Mouse (Mus musculus) regulatory T cell (primary cell): Measurements from ENCODE around the gene Ccdc84.
"Not testable (repeated sequence)": the region's sequence is repeated elsewhere in the genome, so short reads cannot be mapped to it uniquely, and the experiment has no call there.

Source experiments
- in situ Hi-C: fragments of 300-600 bp; cut with MboI, MseI; formaldehyde crosslinking; loops from one replicate; pipeline ENCODE4 v1.15.1; 2025; ENCODE audit warnings: high pct_unique_total_duplicates

Gene Ccdc84

GRCm38 (mm10) chr9:44418519-44419385 lies at the start of gene Ccdc84:
Gene Ccdc84 (minus strand): TSS chr9:44418569.
- in situ Hi-C loops: no loop called here

GRCm38 (mm10) chr9:44461950-44462349 lies 43.6 kb upstream of the Ccdc84 start:
- in situ Hi-C loops: loop anchor here (5.0 kb wide), 2 partner anchors 40 to 90 kb away; no protein-coding TSS in a partner anchor

- in situ Hi-C loops: no loop called here
Observed at GRCm38 (mm10) chr9:44457035-44457742, 38.8 kb upstream of the Ccdc84 start.

- in situ Hi-C loops: loop anchor here (5.0 kb wide), 1 partner anchor 197 kb away; no protein-coding TSS in a partner anchor
Observed at GRCm38 (mm10) chr9:44454891-44455220, 36.5 kb upstream of the Ccdc84 start, which contains the start of gene Upk2. Gene Upk2 (minus strand): TSS chr9:44454976.

GRCm38 (mm10) chr9:44454132-44454890 lies 35.9 kb upstream of the Ccdc84 start:
- in situ Hi-C loops: loop anchor here (5.0 kb wide), 1 partner anchor 198 kb away; no protein-coding TSS in a partner anchor

GRCm38 (mm10) chr9:44450387-44450786 lies 32.0 kb upstream of the Ccdc84 start:
- in situ Hi-C loops: loop anchor here (5.0 kb wide), 1 partner anchor 202 kb away; no protein-coding TSS in a partner anchor

GRCm38 (mm10) chr9:44444402-44445025 lies 26.1 kb upstream of the Ccdc84 start:
- in situ Hi-C loops: not testable (repeated sequence)

GRCm38 (mm10) chr9:44440961-44441360 lies 22.6 kb upstream of the Ccdc84 start, which contains the start of gene Foxr1:
Gene Foxr1 (minus strand): TSS chr9:44441136.
- in situ Hi-C loops: no loop called here

- in situ Hi-C loops: no loop called here
Observed at GRCm38 (mm10) chr9:44435747-44436146, 17.4 kb upstream of the Ccdc84 start.

GRCm38 (mm10) chr9:44432577-44433185 lies 14.3 kb upstream of the Ccdc84 start:
- in situ Hi-C loops: no loop called here

- in situ Hi-C loops: no loop called here
Observed at GRCm38 (mm10) chr9:44423576-44423975, 5.2 kb upstream of the Ccdc84 start.

GRCm38 (mm10) chr9:44420280-44420898 lies 2.0 kb upstream of the Ccdc84 start:
- in situ Hi-C loops: no loop called here

- in situ Hi-C loops: not testable (repeated sequence)
Observed at GRCm38 (mm10) chr9:44419730-44420129, 1.4 kb upstream of the Ccdc84 start.

GRCm38 (mm10) chr9:44417892-44418363 lies 441 bp downstream of the Ccdc84 start:
- in situ Hi-C loops: no loop called here

GRCm38 (mm10) chr9:44417156-44417891 lies 1.0 kb downstream of the Ccdc84 start:
- in situ Hi-C loops: no loop called here

- in situ Hi-C loops: no loop called here
Observed at GRCm38 (mm10) chr9:44412781-44413180, 5.6 kb downstream of the Ccdc84 start.

- in situ Hi-C loops: no loop called here
Observed at GRCm38 (mm10) chr9:44412306-44412705, 6.1 kb downstream of the Ccdc84 start.

- in situ Hi-C loops: no loop called here
Observed at GRCm38 (mm10) chr9:44411601-44412130, 6.7 kb downstream of the Ccdc84 start.

GRCm38 (mm10) chr9:44410647-44411336 lies 7.6 kb downstream of the Ccdc84 start:
- in situ Hi-C loops: no loop called here
